Mouse (Mus musculus) retina, adult 2 months (tissue): Measurements from ENCODE around the gene Gsk3a.
A peak's percentile ranks its signal among the peaks of the same experiment; 100 is the strongest.

Source experiments
- DNase-seq: peaks from one replicate; pipeline ENCODE4 v3.0.0-alpha.2; 2012; ENCODE audit warnings: low read depth, low spot score

The Gsk3a gene

GRCm38 (mm10) chr7:25187662-25188650 is 49.7 kb downstream of the Gsk3a start:
- DNase-seq, result peak; percentile 67

GRCm38 (mm10) chr7:25184091-25184490 is 53.6 kb downstream of the Gsk3a start:
- no peak for DNase-seq

GRCm38 (mm10) chr7:25181814-25182213 is 55.8 kb downstream of the Gsk3a start:
- no peak for DNase-seq

DNA sequence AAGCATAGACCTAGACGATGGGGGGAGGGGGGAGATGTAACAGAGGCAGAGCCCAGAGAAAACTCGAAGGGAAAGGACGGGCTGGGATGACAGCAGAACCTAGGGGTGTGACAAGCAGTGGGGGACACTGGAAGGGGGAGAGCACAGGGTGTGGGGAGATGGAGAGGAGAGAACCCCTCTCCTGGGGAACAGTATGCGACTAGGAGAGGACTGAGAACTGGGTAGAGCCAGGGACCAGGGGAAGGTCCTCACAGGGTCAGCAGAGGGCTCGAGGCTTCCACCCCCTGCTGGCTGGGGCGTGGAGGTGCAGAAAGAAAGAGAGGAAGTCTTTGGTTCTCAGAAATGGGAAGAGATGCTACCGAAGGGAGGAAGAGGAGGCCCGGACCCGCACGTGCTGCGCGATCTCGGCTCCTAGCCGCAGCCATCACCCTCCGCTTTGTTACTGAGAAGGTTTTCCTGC is 56.3 kb downstream of the Gsk3a start:
- no peak for DNase-seq

DNA sequence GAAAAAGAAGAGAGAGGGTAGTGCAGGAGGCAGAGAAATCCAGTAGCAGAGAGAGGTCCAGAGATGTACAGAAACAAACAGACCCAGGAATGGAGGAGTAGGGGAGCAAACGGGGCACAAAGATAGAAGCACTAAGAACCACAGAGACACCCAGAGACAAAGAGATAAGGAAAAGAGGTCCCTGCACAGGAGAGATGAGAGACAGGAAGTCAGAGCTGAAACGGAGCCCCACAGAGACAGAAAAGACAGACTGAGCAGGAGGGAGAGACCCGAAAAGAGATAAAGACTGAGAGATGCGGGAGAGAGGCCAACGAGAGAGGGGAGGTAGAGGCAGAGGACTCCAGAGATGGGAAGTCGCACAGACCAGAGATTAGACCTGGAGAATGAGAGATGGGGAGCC is 57.1 kb downstream of the Gsk3a start:
- DNase-seq, result no peak

- no peak for DNase-seq
These were observed 58.0 kb downstream of the Gsk3a start, which contains the start of gene Pou2f2 for GRCm38 (mm10) chr7:25179606-25180161. TSS of gene Pou2f2 (minus strand) at chr7:25179726.

- peak; percentile 65 for DNase-seq
These were observed 58.7 kb downstream of the Gsk3a start for GRCm38 (mm10) chr7:25178787-25179605.

- no peak for DNase-seq
These were observed 59.3 kb downstream of the Gsk3a start for GRCm38 (mm10) chr7:25178317-25178716.
